Mouse (Mus musculus) brown adipose tissue, adult 24 weeks (tissue): Measurements from ENCODE around the gene Fbxo9. TPM values are rescaled to one million over a fixed set of nuclear protein-coding genes. Genes with fewer than 3 reads are reported as not detected.
"Not testable (repeated sequence)": the region's sequence is repeated elsewhere in the genome, so short reads cannot be mapped to it uniquely, and the experiment has no call there.

ENCODE experiments used
- H3K27ac ChIP-seq: fragments of 200-500 bp; replicated peaks from 2 replicates; pipeline ENCODE4 v1.5.1; 2012; ENCODE audit warnings: low read depth, mild to moderate bottlenecking, low read length
- H3K4me1 ChIP-seq: fragments of 200-500 bp; 2 replicates; pipeline ENCODE4 v1.6.1; 2012; ENCODE audit warnings: low read length, mixed read lengths; ENCODE audit not compliant: control insufficient read depth, insufficient read depth, insufficient read length
- H3K4me3 ChIP-seq: fragments of 200-500 bp; 2 replicates; pipeline ENCODE4 v1.5.1; 2012; ENCODE audit warnings: low read depth, mild to moderate bottlenecking, low read length, moderate library complexity; ENCODE audit not compliant: insufficient read depth
- polyA plus RNA-seq: library from polyadenylated mRNA; stranded (reverse); fragments of >200 nt; gene quantifications from 2 replicates; pipeline ENCODE4 v1.2.4, GENCODE M21; 2012; ENCODE audit not compliant: missing spikeins, insufficient read depth, insufficient read length

Fbxo9 gene
- polyA plus RNA-seq, 1 experiment = 70.2 TPM

DNA sequence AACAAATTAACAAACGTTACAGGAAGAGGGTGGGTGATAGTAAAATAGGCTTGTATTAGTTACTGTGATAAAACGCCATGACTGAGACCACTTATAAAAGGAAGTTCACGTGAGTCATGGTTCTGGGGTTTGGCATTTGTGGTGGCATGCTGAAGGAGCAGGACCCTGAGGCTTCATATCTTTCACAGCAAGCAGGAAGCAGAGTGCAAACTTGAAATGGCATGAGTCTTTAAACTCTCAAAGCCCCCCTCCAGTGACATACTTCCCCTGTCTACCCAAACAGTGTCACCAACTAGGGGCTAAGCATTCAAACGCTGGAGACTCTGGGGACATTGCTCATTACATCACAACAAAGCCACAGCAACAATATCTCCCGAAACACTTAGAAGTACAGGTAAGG is 7.9 kb downstream of the Fbxo9 start:
- Histone ChIP-seq H3K4me1 (no peaks in the 10 kb centered on the region), H3K4me3 (no peak overlapping the region), H3K27ac (no peak overlapping the region)

DNA sequence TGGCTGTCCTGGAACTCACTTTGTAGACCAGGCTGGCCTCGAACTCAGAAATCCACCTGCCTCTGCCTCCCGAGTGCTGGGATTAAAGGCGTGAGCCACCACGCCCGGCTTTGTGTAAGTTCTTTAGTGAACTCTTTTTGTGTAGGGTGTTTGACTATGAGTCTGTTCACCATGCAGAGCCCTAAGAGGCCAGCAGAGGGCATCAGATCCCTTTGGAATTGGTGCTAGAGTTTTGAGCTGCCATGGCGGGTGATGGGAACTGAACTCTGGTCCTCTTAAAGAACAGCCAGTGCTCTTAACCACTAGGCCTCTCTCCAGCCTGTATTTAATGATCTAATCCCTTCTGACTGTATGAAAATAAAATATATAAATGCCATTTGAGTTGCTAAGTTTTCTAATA is 12.5 kb downstream of the Fbxo9 start:
- Histone ChIP-seq H3K4me3 (no peak overlapping the region), H3K27ac (no peak overlapping the region), H3K4me1 (no peaks in the 10 kb centered on the region)

DNA sequence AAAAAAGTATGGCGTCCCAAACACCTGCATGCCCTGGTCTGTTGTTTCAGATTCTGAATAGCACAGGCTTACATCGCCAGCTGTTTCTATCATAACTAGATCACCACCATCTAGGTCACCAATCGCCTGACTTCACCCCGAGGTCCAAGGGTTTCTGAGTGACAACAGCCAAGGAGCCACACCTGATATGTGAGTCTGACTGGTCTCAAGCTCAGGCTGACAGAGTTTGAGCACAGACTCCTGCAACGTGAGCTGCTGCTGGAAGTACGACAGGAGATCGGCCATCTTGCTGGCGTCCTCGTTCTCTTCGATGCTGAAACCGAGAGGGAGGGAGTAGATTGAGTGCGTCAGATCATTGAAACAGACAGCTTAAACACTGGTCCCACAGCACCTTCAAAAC is 13.2 kb downstream of the Fbxo9 start:
- Histone ChIP-seq H3K4me1 (no peaks in the 10 kb centered on the region), H3K27ac (no peak overlapping the region), H3K4me3 (no peak overlapping the region)

DNA sequence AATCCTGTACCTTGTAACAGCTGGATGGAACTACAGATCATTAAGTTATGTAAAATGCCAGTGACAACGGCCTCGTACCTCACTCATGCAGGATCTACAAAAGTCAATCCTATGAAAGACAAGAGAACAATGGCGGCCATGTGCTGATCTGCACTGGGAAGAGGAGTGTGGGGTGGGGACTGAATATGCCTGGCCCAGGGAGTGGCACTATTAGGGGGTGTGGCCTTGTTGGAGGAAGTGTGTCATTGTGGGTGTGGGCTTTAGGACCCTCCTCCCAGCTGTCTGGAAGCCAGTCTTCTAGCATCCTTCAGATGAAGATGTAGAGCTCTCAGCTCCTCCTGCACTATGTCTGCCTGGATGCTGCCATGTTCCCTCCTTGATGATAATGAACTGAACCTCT is 18.3 kb downstream of the Fbxo9 start:
- Histone ChIP-seq H3K4me1 (no peaks in the 10 kb centered on the region), H3K4me3 (no peak overlapping the region), H3K27ac (no peak overlapping the region)

DNA sequence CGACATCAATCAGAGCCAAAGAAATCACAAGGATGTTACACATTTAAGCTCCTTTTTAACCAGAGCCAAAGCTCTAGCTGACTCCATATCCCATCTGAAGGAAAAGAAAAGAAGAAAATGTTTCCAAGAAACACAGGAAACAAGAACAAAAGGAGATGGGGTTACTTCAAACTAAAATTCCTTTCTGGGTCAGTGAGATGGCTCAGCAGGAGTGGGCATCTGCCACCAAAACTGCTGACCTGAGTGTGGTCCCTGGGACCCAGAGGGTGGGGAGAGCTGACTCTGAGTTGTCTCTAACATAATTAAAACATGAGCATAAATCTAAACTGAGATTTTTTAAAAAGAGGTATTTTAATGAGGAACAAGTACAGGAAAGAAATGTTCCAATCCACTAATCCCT is 19.0 kb downstream of the Fbxo9 start:
- Histone ChIP-seq H3K27ac (no peak overlapping the region), H3K4me1 (no peaks in the 10 kb centered on the region), H3K4me3 (no peak overlapping the region)

DNA sequence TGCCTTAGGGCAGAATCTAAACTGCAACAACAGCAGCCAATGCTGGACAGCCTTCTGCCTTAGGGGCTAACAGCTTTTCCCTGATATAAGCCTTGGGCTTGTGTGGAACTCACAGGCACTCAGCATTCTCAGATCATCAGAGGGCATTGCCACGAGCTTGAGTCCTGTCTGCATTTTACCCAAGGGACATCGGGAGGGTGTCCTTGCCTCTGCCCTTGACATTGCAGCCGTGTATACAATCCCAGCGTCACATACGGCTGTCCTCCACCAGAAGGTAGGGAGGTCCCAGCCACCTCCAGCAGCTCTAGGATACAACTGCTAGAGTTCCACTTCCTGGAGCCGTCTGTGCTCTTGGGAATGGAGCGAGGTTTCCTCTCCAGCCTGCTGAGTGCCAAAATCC is 19.9 kb downstream of the Fbxo9 start:
- no peak overlapping the region for H3K27ac ChIP-seq

DNA sequence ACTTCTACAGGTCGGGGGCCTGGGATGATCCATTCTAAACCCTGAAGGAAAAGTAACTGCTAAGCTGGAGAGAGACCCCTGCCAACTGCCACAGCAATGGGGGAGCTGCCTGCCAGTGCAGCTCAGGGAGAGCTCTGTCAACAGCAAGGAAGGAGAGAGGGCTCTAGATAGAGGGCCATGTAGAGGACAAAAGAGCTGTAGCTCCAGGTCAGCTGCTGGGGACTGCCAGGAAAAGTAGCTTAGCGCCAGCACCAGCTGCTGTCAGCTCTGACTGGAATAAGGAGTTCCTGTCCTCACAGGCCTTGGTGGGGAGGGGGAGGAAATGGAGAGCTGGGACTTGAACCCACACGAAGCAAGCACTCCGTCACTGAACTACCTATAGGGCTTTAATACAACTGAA is 20.3 kb downstream of the Fbxo9 start:
- no peak overlapping the region for H3K27ac ChIP-seq
- H3K4me3 ChIP-seq = no peak overlapping the region
- H3K4me1 ChIP-seq = no peaks in the 10 kb centered on the region

More for the DNA sequence above, 19.9 kb downstream of the Fbxo9 start:
- H3K4me3 ChIP-seq = no peak overlapping the region
- H3K4me1 ChIP-seq = no peaks in the 10 kb centered on the region

DNA sequence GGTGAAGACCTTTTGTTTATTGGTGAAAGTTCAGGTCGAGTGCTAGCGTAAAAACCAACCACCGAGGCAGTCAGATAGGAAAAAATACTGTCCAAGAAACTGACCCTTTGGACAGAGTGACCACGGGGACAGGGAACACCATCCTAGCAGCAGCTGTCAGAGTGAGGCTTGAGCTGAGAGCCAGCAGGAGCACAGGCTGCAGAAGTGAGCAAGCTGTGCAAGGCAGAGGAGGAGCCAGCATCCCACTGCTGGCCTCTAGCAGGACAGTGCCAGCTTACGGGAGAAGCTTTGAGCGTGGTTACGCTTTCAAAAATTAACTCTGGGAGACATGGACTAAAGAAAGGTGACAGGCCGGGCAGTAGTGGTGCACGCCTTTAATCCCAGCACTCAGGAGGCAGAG is 21.1 kb downstream of the Fbxo9 start:
- H3K27ac ChIP-seq = no peak overlapping the region

DNA sequence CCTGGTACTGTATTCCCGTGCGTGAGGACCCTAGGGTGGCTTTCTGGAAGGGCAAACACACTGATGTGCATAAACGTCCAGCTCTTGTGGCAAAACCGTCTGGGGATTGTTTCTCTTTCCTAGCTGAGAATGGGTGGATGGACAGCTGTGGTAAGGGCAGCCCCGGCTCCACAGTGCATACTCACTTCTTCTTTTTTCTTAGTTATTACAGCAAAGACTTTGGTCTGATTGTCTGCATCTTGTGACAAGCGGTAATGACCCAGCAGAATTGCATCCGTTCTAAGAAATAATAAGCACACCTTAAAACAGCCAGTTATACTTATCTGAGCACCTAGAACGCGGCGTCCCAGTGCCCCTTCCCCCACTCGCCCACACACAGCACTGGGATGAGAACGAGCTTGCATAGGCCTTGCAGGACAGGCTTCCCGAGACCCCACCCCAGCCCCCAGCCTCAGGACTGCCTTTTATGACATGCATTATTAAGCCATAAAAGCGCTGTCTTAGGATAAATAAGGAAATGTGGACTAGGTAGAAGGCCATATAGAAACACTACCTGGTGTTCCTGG is 23.1 kb downstream of the Fbxo9 start:
- Histone ChIP-seq H3K4me3 (no peak overlapping the region), H3K4me1 (no peaks in the 10 kb centered on the region), H3K27ac (no peak overlapping the region)

More for the DNA sequence above, 21.1 kb downstream of the Fbxo9 start:
- H3K4me1 ChIP-seq = no peaks in the 10 kb centered on the region
- no peak overlapping the region for H3K4me3 ChIP-seq

DNA sequence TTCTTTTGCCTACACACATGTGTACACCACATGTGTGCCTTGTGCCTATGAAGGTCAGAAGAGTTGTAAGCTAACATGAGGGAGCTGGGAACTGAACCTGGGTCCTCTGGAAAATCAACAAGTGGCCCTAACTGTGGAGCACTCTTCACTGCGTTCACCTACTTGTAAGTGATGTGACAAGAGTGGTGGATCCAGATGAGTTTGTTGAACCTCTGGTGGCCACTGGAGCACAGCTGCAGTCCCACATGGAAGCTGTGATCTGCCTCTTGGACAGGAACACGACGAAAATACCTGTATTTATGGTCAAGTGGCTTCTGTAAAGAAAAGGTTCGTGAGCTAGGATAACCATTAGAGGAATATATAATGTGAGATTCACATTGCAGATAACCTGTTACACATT is 24.5 kb downstream of the Fbxo9 start:
- Histone ChIP-seq H3K27ac (no peak overlapping the region), H3K4me3 (no peak overlapping the region), H3K4me1 (no peaks in the 10 kb centered on the region)

DNA sequence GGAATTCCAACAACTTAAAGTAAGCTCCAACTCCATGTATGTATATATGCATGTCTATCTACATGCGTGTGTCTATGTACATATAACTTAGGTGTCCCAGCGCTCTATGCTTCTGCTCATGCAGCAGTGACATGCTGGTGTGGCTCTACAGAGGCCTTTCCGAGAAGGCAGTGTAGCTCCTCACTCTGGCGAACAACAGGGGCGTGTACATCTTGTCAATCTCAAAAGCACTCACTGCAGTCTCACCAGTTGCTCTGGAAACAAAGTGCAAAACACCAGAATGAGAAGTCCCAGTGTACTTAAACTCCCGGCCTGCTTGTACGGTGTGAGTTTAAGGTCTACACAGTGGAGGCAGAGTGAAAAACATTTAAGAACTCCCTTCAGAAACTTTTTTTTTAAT is 27.0 kb downstream of the Fbxo9 start:
- Histone ChIP-seq H3K27ac (no peak overlapping the region), H3K4me1 (no peaks in the 10 kb centered on the region), H3K4me3 (no peak overlapping the region)

DNA sequence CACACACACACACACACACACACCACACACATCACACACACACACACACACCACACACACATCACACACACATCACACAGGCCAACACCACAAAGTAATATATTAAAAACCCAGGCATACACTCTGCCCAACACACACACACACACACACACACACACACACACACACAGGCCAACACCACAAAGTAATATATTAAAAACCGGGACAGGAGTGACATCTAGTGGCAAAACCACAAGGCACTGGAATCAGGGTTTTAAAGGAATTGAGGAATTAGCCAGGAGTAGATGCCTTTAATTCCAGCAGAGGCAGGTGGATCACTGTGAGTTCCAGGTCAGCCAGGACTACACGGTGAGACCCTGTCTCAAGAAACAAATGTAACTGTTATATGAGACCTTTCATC is 30.6 kb downstream of the Fbxo9 start:
- H3K27ac ChIP-seq = no peak overlapping the region
- no peaks in the 10 kb centered on the region for H3K4me1 ChIP-seq
- no peak overlapping the region for H3K4me3 ChIP-seq

DNA sequence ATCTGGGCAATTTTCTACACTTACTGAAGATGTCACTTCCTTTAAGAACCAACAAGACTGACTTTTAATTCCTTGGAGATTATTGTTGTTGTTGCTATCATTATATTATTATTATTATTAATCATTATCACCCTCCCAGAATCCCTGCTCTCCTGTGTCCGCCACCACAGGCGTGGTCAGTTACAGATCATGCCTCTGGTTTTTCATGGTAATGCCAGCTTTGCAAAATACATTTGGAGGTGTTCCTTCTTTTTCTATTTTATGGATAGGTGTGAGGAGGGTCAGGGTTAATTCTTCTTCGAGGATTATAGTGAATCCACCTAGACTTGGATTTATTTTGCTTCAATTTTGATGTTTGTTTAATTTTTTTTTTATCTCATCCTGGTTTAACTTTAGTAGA is 33.6 kb downstream of the Fbxo9 start:
- H3K4me3 ChIP-seq = no peak overlapping the region

DNA sequence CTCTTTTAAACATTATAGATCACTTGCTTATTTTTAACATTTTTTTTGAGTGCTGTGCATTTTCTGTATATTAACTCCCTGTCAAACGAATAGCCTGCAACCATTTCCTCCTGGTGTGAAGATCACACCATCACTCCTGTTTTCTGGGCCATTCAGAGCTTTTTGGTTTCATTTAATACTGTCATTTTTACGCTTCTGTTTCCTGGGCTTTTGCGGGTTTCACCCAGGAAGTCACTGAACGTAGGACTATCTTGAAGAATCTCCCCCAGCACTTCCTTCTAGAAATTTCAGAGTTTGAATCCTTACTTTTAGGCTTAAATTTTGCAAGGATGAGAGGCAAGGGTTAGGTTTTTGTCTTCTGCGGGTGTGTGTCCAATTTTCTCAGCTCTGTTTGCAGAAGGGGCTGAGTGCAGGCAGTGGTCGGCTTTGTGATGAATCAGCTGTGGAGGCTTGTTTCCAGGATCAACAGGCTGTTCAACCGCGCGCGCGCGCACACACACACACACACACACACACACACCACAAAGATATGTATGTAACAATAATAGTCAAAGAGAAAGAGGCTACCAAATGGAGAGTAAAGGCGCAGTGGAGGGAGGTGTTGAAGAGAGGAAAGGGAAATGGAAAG is 35.0 kb downstream of the Fbxo9 start:
- Histone ChIP-seq H3K4me3 (no peak overlapping the region), H3K4me1 (no peaks in the 10 kb centered on the region), H3K27ac (no peak overlapping the region)

More for the DNA sequence above, 33.6 kb downstream of the Fbxo9 start:
- H3K27ac ChIP-seq = no peak overlapping the region
- H3K4me1 ChIP-seq = no peaks in the 10 kb centered on the region

DNA sequence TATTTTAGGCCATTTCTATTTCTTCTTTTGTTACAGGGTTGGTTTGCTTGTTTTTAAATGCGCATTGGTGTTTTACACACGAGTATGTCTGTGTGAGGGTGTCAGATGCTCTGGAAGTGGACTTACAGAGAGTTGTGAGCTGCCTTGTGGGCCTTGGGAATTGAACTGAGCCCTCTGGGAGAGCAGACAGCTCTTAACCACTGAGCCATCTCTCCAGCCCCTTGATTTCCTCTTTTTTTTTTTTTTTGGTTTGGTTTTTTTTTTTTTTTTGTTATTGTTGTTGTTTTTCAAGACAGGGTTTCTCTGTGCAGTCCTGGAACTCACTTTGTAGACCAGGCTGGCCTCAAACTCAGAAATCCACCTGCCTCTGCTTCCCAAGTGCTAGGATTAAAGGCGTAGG is 35.6 kb downstream of the Fbxo9 start:
- H3K4me1 ChIP-seq, H3K27ac ChIP-seq, H3K4me3 ChIP-seq: not testable (repeated sequence)

DNA sequence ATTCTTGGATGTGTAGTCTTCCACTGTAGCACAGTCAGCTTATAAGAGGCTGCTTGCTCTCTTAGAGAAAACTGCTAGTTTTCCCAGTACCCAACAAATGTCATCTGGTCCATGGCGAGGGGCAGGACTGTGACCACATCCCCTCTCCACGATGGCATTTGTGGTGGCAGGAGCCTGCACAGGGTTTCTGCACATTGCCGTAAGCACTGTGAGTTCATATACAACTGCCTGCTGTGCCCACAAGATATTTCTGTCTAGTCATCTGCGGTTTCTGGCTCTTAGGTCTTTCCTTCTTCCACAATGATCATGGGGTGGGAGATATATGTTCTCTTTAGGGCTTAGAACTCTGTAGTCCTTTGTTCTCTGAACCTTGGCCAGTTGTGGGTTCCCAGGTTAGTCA is 37.2 kb downstream of the Fbxo9 start:
- Histone ChIP-seq H3K4me3 (no peak overlapping the region), H3K4me1 (no peaks in the 10 kb centered on the region), H3K27ac (no peak overlapping the region)
